Mouse (Mus musculus) lung, adult 2 months (tissue): ENCODE measurements around the gene Clic3. TPM values are rescaled to one million over a fixed set of nuclear protein-coding genes. Genes with fewer than 3 reads are reported as not detected.
A peak's percentile ranks its signal among the peaks of the same experiment; 100 is the strongest.

Experiments
- DNase-seq: peaks from one replicate; pipeline ENCODE4 v3.0.0; 2022
- H3K4me1 ChIP-seq: fragments of 200-500 bp; 2 replicates; pipeline ENCODE4 v1.6.1; 2011; ENCODE audit warnings: low read length; ENCODE audit not compliant: control insufficient read depth, insufficient read depth
- H3K4me3 ChIP-seq: fragments of 200-500 bp; replicated peaks from 2 replicates; pipeline ENCODE3; 2011; ENCODE audit warnings: low read depth, mild to moderate bottlenecking, control low read depth, low read length; ENCODE audit errors: extremely low read depth
- CTCF ChIP-seq: fragments of 200-500 bp; IDR thresholded peaks from 2 replicates; pipeline ENCODE4 v1.5.1; 2011; ENCODE audit warnings: mild to moderate bottlenecking, low read length, control low read depth; ENCODE audit not compliant: insufficient read depth
- POLR2A ChIP-seq: fragments of 200-500 bp; IDR thresholded peaks from 2 replicates; pipeline ENCODE4 v1.6.1; 2011; ENCODE audit warnings: low read depth, mild to moderate bottlenecking, control low read depth, low read length, borderline replicate concordance; ENCODE audit errors: extremely low read depth
- WGBS: fragments of 180-500 bp; shearing (Covaris S2); methylation state at CpG from one replicate; pipeline ENCODE4 v1.1.7; 2018; 5-methylcytosine and 5-hydroxymethylcytosine counted together
- polyA plus RNA-seq: library from polyadenylated mRNA; depleted of rRNA; stranded (reverse); fragments of >200 nt; gene quantifications from 2 replicates; pipeline ENCODE4 v1.2.3, GENCODE M21; 2012; rRNA removed

Clic3 gene
- polyA plus RNA-seq, 1 experiment: 1,847 TPM

GRCm38 (mm10) chr2:25504538-25504937 is 47.9 kb downstream of the Clic3 start:
- TF ChIP-seq CTCF (no peak), POLR2A (no peak)
- WGBS: 89% methylated on average over 19 of the region's 19 CpGs
- H3K4me1 ChIP-seq: peaks cover 9% of the 10 kb centered on the region
- no peak overlapping the region for H3K4me3 ChIP-seq
- no peak for DNase-seq

GRCm38 (mm10) chr2:25505000-25505399 is 48.4 kb downstream of the Clic3 start:
- TF ChIP-seq CTCF: no peak
- no peak for TF ChIP-seq POLR2A
- WGBS: 88% methylated on average over 1 of the region's 1 CpGs
- peaks cover 8% of the 10 kb centered on the region for H3K4me1 ChIP-seq
- no peak for DNase-seq
- H3K4me3 ChIP-seq: no peak overlapping the region

- Histone ChIP-seq H3K4me1 (peaks cover 7% of the 10 kb centered on the region), H3K4me3 (no peak overlapping the region)
- over 99% methylated on average over 4 of the region's 4 CpGs for WGBS
- TF ChIP-seq POLR2A (no peak), CTCF (no peak)
- DNase-seq: no peak
Measured at GRCm38 (mm10) chr2:25505860-25506259, 49.2 kb downstream of the Clic3 start.

GRCm38 (mm10) chr2:25506964-25507363 is 50.3 kb downstream of the Clic3 start:
- DNase-seq: no peak
- Histone ChIP-seq H3K4me3 (no peak overlapping the region), H3K4me1 (no peaks in the 10 kb centered on the region)
- TF ChIP-seq CTCF (peak; percentile 41; the same call in 1 of the 2 replicates), POLR2A (no peak)
- WGBS: 38% methylated on average over 5 of the region's 5 CpGs

Other genes with a start within 250 kb of the Clic3 start
- 58.0 and 94.5 TPM in 2 replicates for gene Nelfb, start 245.3 kb upstream of the Clic3 start, polyA plus RNA-seq
- not detected in 2 replicates for gene Stpg3, start 242.2 kb upstream of the Clic3 start, polyA plus RNA-seq
- gene Fam166a, start 238.1 kb upstream of the Clic3 start, polyA plus RNA-seq: 0.17 TPM in 1 of 2 replicates, not detected in the other
- gene Tubb4b, start 232.1 kb upstream of the Clic3 start, polyA plus RNA-seq: 490 and 623 TPM in 2 replicates
- gene Slc34a3, start 222.5 kb upstream of the Clic3 start, polyA plus RNA-seq: not detected in 2 replicates
- 0.76 TPM in 1 of 2 replicates, not detected in the other for gene Rnf224, start 220.1 kb upstream of the Clic3 start, polyA plus RNA-seq
- gene Rnf208, start 214.6 kb upstream of the Clic3 start, polyA plus RNA-seq: 14.1 and 28.6 TPM in 2 replicates
- 120 TPM in 1 of 2 replicates, not detected in the other for gene Cysrt1, start 214.4 kb upstream of the Clic3 start, polyA plus RNA-seq
- gene AL732309.1, start 210.0 kb upstream of the Clic3 start, polyA plus RNA-seq: 15.0 and 20.9 TPM in 2 replicates
- gene Tmem203, start 201.4 kb upstream of the Clic3 start, polyA plus RNA-seq: 53.5 and 54.5 TPM in 2 replicates
- 17.4 and 24.3 TPM in 2 replicates for gene Tprn, start 194.2 kb upstream of the Clic3 start, polyA plus RNA-seq
- gene Ssna1, start 184.4 kb upstream of the Clic3 start, polyA plus RNA-seq: 41.6 and 49.5 TPM in 2 replicates
- 82.1 and 133 TPM in 2 replicates for gene Anapc2, start 184.4 kb upstream of the Clic3 start, polyA plus RNA-seq
- 0.40 TPM in 1 of 2 replicates, not detected in the other for gene Tmem210, start 168.7 kb upstream of the Clic3 start, polyA plus RNA-seq
- gene Lrrc26, start 166.9 kb upstream of the Clic3 start, polyA plus RNA-seq: 52.8 and 59.6 TPM in 2 replicates
- gene Grin1, start 137.7 kb upstream of the Clic3 start, polyA plus RNA-seq: 0.46 and 0.52 TPM in 2 replicates
- 14.4 and 18.1 TPM in 2 replicates for gene Man1b1, start 124.5 kb upstream of the Clic3 start, polyA plus RNA-seq
- 33.6 and 36.4 TPM in 2 replicates for gene Dpp7, start 100.5 kb upstream of the Clic3 start, polyA plus RNA-seq
- 59.5 and 65.3 TPM in 2 replicates for gene Uap1l1, start 91.2 kb upstream of the Clic3 start, polyA plus RNA-seq
- gene Sapcd2, start 84.5 kb upstream of the Clic3 start, polyA plus RNA-seq: 5.5 and 6.3 TPM in 2 replicates
- gene Entpd2, start 61.0 kb upstream of the Clic3 start, polyA plus RNA-seq: 18.4 and 18.6 TPM in 2 replicates
- gene Npdc1, start 57.5 kb upstream of the Clic3 start, polyA plus RNA-seq: 166 and 185 TPM in 2 replicates
- 2.1 and 3.0 TPM in 2 replicates for gene Fut7, start 33.6 kb upstream of the Clic3 start, polyA plus RNA-seq
- gene Abca2, start 28.1 kb upstream of the Clic3 start, polyA plus RNA-seq: 52.4 and 61.5 TPM in 2 replicates
- gene Paxx, start 4.3 kb downstream of the Clic3 start, polyA plus RNA-seq: 74.6 and 76.0 TPM in 2 replicates
- 0.62 and 0.80 TPM in 2 replicates for gene Ptgds, start 13.2 kb downstream of the Clic3 start, polyA plus RNA-seq
- not detected in 2 replicates for gene Lcn12, start 37.1 kb downstream of the Clic3 start, polyA plus RNA-seq
- gene Fbxw5, start 43.9 kb downstream of the Clic3 start, polyA plus RNA-seq: 23.1 and 37.4 TPM in 2 replicates
- gene C8g, start 44.9 kb downstream of the Clic3 start, polyA plus RNA-seq: 2.5 and 2.7 TPM in 2 replicates
- 13.8 and 16.2 TPM in 2 replicates for gene Traf2, start 90.1 kb downstream of the Clic3 start, polyA plus RNA-seq
- 94.0 and 106 TPM in 2 replicates for gene Edf1, start 101.0 kb downstream of the Clic3 start, polyA plus RNA-seq
- gene Mamdc4, start 118.0 kb downstream of the Clic3 start, polyA plus RNA-seq: 10.2 and 11.5 TPM in 2 replicates
- gene Phpt1, start 118.4 kb downstream of the Clic3 start, polyA plus RNA-seq: 32.7 and 59.6 TPM in 2 replicates
- gene Ajm1, start 124.9 kb downstream of the Clic3 start, polyA plus RNA-seq: 0.31 and 0.34 TPM in 2 replicates
- 53.4 and 62.2 TPM in 2 replicates for gene Rabl6, start 151.7 kb downstream of the Clic3 start, polyA plus RNA-seq
- not detected in 2 replicates for gene Ccdc183, start 160.8 kb downstream of the Clic3 start, polyA plus RNA-seq
- 15.0 and 17.0 TPM in 2 replicates for gene Tmem141, start 165.2 kb downstream of the Clic3 start, polyA plus RNA-seq
- 3.5 and 8.2 TPM in 2 replicates for gene Fcna, start 171.2 kb downstream of the Clic3 start, polyA plus RNA-seq
- not detected in 2 replicates for gene Lcn8, start 196.3 kb downstream of the Clic3 start, polyA plus RNA-seq
- not detected in 2 replicates for gene Lcn5, start 201.1 kb downstream of the Clic3 start, polyA plus RNA-seq
- not detected in 2 replicates for gene Lcn6, start 219.9 kb downstream of the Clic3 start, polyA plus RNA-seq
- gene Lcn10, start 225.9 kb downstream of the Clic3 start, polyA plus RNA-seq: not detected in 2 replicates
- gene Obp2a, start 243.2 kb downstream of the Clic3 start, polyA plus RNA-seq: not detected in 2 replicates
- 39.5 and 49.7 TPM in 2 replicates for gene Bmyc, start 249.9 kb downstream of the Clic3 start, polyA plus RNA-seq